16 mouse cellular contexts compared by ENCODE assay signal in the genomic region with DNA sequence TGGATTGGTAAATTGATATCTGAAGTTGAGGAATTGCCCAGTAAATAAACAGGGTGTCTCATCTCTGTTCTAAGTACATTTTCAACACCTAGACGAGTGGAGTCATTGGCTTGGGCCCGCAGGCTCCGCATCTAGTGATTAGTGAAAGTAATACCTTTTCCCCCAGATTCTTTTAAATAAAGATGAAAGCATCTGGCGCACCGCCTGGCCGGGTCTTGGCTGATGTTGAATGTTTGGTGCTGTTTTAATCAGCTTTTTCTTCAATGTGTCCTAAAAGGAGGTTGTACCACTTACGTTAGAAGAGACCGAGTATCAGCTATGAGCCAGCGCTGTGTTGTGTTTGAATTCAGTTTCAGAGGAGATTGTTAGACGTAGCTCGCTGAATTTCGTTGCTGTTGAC.
"Had no signal": no experiment of that assay in that cellular context is flagged by ENCODE, and none has a peak within 500 bp of the region (broad histone marks: within the 10 kb centered on the region; RNA-seq: fewer than 3 reads in every experiment).

No protein-coding gene starts in this region.

- H3K4me3 ChIP-seq: limb, embryonic 10.5 days; limb, embryonic 13.5 days; liver, embryonic 12.5 days; liver, embryonic 15.5 days; lung, embryonic 15.5 days; midbrain, embryonic 13.5 days had no signal

- H3K36me3 ChIP-seq: limb, embryonic 10.5 days; limb, embryonic 13.5 days; liver, embryonic 12.5 days; liver, embryonic 15.5 days; lung, embryonic 15.5 days; midbrain, embryonic 13.5 days had no signal

- H3K4me1 ChIP-seq: limb, embryonic 13.5 days; lung, embryonic 15.5 days had no signal

- H3K4me2 ChIP-seq: limb, embryonic 13.5 days; liver, embryonic 12.5 days; liver, embryonic 15.5 days; lung, embryonic 15.5 days; midbrain, embryonic 13.5 days had no signal

- ATAC-seq: hindbrain, embryonic 16.5 days; intestine, postnatal 0 days; liver, embryonic 12.5 days; midbrain, embryonic 13.5 days had no signal

- H3K9ac ChIP-seq: limb, embryonic 13.5 days; liver, embryonic 12.5 days; liver, embryonic 15.5 days; lung, embryonic 15.5 days; midbrain, embryonic 13.5 days had no signal

- H3K27ac ChIP-seq: kidney, postnatal 0 days; limb, embryonic 13.5 days; liver, embryonic 12.5 days; liver, embryonic 15.5 days; lung, embryonic 15.5 days; macrophage; midbrain, embryonic 13.5 days had no signal

- DNase-seq: kidney, adult 2 months; kidney, postnatal 25 days; liver; lung, adult 18-20 months; lung, postnatal 14 days; thymus, postnatal 25 days had no signal

- H3K27me3 ChIP-seq: limb, embryonic 13.5 days; liver, embryonic 12.5 days; liver, embryonic 15.5 days; lung, embryonic 15.5 days; midbrain, embryonic 13.5 days had no signal

- H3K9me3 ChIP-seq: limb, embryonic 10.5 days; limb, embryonic 13.5 days; liver, embryonic 12.5 days; liver, embryonic 15.5 days; lung, embryonic 15.5 days; midbrain, embryonic 13.5 days had no signal
